Mouse (Mus musculus): ENCODE measurements at regions not wholly inside any gene's neighbourhood (a gene's known extent, or its start where the extent isn't known, plus 50 kb on each side); places are given as distances from the start of the nearest gene placed in this dataset.

GRCm38 (mm10) chr2:46503074-46503473 is 1385.9 kb upstream of the Zeb2 start:
- TF ChIP-seq CTCF (IDR thresholded peaks at IDR 0.05; ENCODE audit: insufficient read depth, low read length), result no peak
- no peak for TF ChIP-seq POLR2A (IDR thresholded peaks at IDR 0.05; ENCODE audit: borderline replicate concordance, extremely low read depth, low read depth, low read length)

All from lung, adult 2 months (tissue).